Mouse (Mus musculus) hindbrain, postnatal 0 days (tissue): Measurements from ENCODE around the gene Gm12216. TPM values are rescaled to one million over a fixed set of nuclear protein-coding genes. Genes with fewer than 3 reads are reported as not detected.

Experiments
- ATAC-seq: fragments of 200-750 bp; cut with Nextera tagmentation; 2 replicates; pipeline ENCODE4 v1.8.0; 2017; ENCODE audit warnings: mild to moderate bottlenecking, moderate TSS enrichment, moderate library complexity
- DNase-seq: peaks from one replicate; pipeline ENCODE4 v3.0.0-alpha.2; 2015; ENCODE audit warnings: low spot score
- H3K27ac ChIP-seq: fragments of 300-500 bp; sonication (generic); 2 replicates; pipeline ENCODE4 v1.5.1; 2014; ENCODE audit warnings: mild to moderate bottlenecking
- H3K27me3 ChIP-seq: fragments of 300-500 bp; sonication (generic); 2 replicates; pipeline ENCODE4 v1.6.1; 2014; ENCODE audit warnings: low read length, mixed read lengths; ENCODE audit not compliant: insufficient read depth
- H3K36me3 ChIP-seq: fragments of 300-500 bp; sonication (generic); 2 replicates; pipeline ENCODE4 v1.6.1; 2014; ENCODE audit warnings: low read length, mixed read lengths; ENCODE audit not compliant: insufficient read depth
- H3K4me1 ChIP-seq: fragments of 300-500 bp; sonication (generic); 2 replicates; pipeline ENCODE4 v1.6.1; 2014; ENCODE audit warnings: antibody characterized with exemption, low read length, mixed read lengths; ENCODE audit not compliant: insufficient read depth
- H3K4me2 ChIP-seq: fragments of 300-500 bp; sonication (generic); 2 replicates; pipeline ENCODE4 v1.6.1; 2014; ENCODE audit warnings: low read depth, mild to moderate bottlenecking, low read length, moderate library complexity, mixed read lengths
- H3K4me3 ChIP-seq: fragments of 300-500 bp; sonication (generic); 2 replicates; pipeline ENCODE4 v1.5.1; 2014; ENCODE audit warnings: low read length
- H3K9ac ChIP-seq: fragments of 300-500 bp; sonication (generic); replicated peaks from 2 replicates; pipeline ENCODE4 v1.6.1; 2014; ENCODE audit warnings: mild to moderate bottlenecking, low read length, moderate library complexity, mixed read lengths
- H3K9me3 ChIP-seq: fragments of 300-500 bp; sonication (generic); 2 replicates; pipeline ENCODE4 v1.6.1; 2016; ENCODE audit warnings: low read length, mixed read lengths
- CTCF ChIP-seq: IDR thresholded peaks from 2 replicates; pipeline ENCODE4 v1.5.1; 2016; ENCODE audit warnings: antibody characterized with exemption, control low read depth, low read depth
- WGBS: fragments of 180-500 bp; shearing (Covaris S2); extraction: QIAGEN DNeasy Blood & Tissue Kit; methylation state at CpG from one replicate; pipeline ENCODE4 v1.1.7; 2014; 5-methylcytosine and 5-hydroxymethylcytosine counted together
- polyA plus RNA-seq: library from polyadenylated mRNA; unstranded; fragments of >200 nt; fragmentation: Nextera tagmentation; extraction: Ambion mirVana; gene quantifications from 2 replicates; pipeline ENCODE4 v1.2.1, GENCODE M21; 2015
- total RNA-seq: library from RNA; depleted of rRNA; stranded (reverse); fragments of >200 nt; gene quantifications from 2 replicates; pipeline ENCODE4 v1.2.3, GENCODE M21; 2014

The Gm12216 gene
- total and polyA plus RNA-seq, 2 experiments from 2014 or later, result 1.2 TPM; not detected in 1

DNA sequence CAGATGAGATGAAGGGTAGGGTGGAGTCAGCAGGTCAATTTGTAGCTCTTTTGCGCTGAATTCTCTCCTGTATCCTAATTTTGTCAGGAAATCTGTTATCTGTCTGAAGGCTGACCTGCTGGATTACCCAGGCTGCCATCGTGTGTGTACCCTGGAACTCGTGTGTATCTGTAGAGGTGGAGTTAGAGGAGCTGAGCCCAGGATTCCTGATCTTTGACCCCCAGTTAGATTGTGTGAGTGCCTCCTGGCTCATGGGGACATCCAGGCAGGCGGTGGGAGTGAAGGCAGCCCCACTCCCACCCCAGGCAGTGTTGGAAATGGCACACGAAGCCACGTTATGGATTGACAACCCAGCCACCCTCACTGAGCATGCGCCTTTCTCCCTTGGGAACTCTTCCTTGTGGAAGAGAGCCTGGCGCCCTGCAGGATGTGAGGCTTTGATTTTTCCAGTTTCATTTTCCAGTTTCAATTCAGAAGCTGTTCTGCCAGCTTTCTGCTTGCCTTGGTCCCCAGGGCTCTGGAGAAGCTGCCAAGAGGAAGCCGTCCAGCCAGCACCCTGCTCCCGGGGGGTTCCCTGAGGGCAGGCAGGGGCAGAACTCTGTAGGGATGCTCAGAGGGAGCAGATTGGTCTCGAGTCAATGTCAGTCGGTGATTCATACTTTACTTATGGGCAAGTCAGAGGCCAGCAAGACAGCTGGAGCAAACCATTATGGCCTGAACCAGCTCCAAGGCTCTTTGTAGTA, 62.5 kb downstream of the Gm12216 start:
- Histone ChIP-seq H3K27me3 (no peaks in the 10 kb centered on the region), H3K4me1 (no peaks in the 10 kb centered on the region), H3K4me3 (no peak overlapping the region), H3K27ac (no peak overlapping the region), H3K9me3 (no peaks in the 10 kb centered on the region), H3K9ac (no peak overlapping the region), H3K36me3 (no peaks in the 10 kb centered on the region), H3K4me2 (no peak overlapping the region)
- ATAC-seq (no peak), DNase-seq (peak; percentile 51)
- WGBS, result 47% methylated on average over 12 of the region's 12 CpGs
- no peak for TF ChIP-seq CTCF

DNA sequence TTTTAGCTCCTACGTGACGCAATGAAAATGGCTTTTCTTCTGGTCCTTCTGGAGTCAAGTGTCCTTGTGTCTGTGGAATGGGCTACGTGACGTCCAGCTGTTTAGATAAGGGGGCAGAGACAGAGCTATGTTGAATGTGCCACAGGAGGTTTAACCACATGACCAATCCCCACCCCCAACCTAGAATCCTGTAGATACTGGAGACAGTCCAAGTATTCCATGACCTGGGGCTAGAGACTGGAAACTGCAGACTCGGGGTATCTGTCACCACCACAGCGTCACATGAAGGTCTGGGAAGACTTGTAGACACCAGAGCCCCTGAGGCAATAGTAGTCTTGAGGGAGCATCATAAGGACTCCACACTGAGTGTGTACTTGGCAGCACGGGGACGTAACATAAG, 63.2 kb downstream of the Gm12216 start:
- no peaks in the 10 kb centered on the region for H3K4me1 ChIP-seq
- H3K9ac ChIP-seq, result no peak overlapping the region
- H3K27ac ChIP-seq, result no peak overlapping the region
- ATAC-seq (no peak), DNase-seq (no peak)
- H3K4me2 ChIP-seq, result no peak overlapping the region
- H3K27me3 ChIP-seq, result no peaks in the 10 kb centered on the region
- no peak for TF ChIP-seq CTCF
- no peaks in the 10 kb centered on the region for H3K9me3 ChIP-seq
- WGBS, result 75% methylated on average over 8 of the region's 8 CpGs
- H3K36me3 ChIP-seq, result no peaks in the 10 kb centered on the region
- H3K4me3 ChIP-seq, result no peak overlapping the region

DNA sequence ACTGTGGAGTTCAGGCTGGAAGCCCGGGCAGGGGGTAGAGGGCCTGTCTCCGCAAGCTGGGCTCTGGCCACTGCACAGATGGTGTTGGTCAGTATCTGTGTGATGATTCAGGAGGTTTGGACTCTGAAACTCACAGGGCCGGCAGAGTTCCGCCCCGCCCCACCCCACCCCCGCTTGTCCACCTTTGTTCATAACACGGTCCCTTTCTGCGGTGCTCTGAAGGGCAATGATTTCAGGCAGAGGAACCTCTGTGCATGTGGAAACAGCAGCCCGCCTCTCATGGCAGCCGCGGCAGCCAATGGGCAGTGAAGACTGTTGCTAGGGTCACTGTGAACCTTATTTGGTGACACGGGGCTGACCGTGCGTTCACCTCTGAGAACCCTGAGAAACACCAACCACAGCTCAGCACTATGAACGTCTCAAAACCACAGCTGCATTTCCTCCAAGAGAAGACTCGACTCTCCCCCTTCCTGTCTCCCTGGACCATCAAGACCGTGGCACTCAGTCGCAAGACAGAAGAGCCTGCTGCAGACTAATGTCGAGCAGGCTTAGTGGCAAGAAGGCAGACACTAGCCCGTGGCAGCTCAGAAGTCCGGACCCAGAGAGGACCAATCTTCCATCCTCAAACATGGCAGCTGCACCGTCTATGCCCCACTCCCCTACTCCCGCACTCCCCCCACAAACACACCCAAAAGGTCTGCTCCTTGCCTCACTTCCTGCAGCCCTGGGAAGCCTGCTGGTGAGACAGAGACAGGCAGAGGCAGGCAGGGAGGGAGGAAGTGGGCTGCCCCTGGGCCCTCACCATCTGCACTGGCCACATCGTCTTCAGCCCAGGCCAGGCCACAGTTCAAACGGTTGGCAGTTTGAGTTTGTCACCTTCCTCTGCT, 64.1 kb downstream of the Gm12216 start:
- H3K4me1 ChIP-seq, result no peaks in the 10 kb centered on the region
- no peaks in the 10 kb centered on the region for H3K9me3 ChIP-seq
- H3K27ac ChIP-seq, result no peak overlapping the region
- WGBS, result 66% methylated on average over 25 of the region's 25 CpGs
- H3K4me3 ChIP-seq, result no peak overlapping the region
- DNase-seq (no peak), ATAC-seq (no peak)
- H3K4me2 ChIP-seq, result no peak overlapping the region
- H3K27me3 ChIP-seq, result no peaks in the 10 kb centered on the region
- TF ChIP-seq CTCF, result no peak
- no peaks in the 10 kb centered on the region for H3K36me3 ChIP-seq
- no peak overlapping the region for H3K9ac ChIP-seq

DNA sequence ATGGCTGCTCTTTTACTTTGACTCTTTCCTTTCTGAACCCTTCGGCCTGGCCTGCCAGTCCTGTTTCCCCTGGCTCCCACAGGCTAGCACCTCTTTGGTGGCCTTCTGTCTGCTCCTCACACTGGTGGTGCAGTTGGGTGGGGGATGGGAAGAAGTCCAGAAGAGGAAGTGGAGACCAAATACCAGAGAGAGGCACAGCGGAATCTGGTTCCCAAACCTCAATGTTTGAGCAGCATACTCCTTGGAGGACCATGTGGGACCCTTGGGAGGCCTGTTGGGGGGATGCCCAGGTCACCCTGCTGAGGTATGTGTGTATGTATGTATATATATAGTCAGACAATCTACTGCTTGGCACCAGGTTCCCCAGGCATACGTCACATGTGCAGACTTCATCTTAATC, 65.0 kb downstream of the Gm12216 start:
- Histone ChIP-seq H3K36me3 (no peaks in the 10 kb centered on the region), H3K4me3 (no peak overlapping the region), H3K4me1 (no peaks in the 10 kb centered on the region), H3K27me3 (no peaks in the 10 kb centered on the region), H3K27ac (no peak overlapping the region), H3K4me2 (no peak overlapping the region), H3K9me3 (no peaks in the 10 kb centered on the region), H3K9ac (no peak overlapping the region)
- no peak for ATAC-seq
- WGBS, result 76% methylated on average over 3 of the region's 3 CpGs
- DNase-seq, result no peak
- no peak for TF ChIP-seq CTCF

DNA sequence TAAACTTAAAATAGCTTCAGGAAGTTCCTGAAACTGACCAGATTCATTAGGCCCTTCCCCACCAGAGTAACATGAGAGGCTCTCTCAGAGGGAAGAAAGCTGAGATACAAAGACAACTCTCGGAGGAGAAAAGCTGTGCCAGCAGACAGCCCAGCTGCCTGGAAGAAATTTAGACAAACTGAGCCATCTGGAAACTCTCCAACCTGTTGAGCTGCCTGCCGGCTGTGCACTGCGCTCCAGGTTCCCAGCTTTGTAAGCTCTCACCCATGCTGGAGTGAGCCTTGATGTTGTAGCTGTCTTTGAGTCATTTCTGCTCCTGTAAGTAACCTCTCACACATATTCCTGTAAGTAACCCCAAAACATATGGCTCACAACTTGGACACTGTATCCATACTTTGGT, 66.1 kb downstream of the Gm12216 start:
- Histone ChIP-seq H3K9ac (no peak overlapping the region), H3K27ac (no peak overlapping the region), H3K9me3 (no peaks in the 10 kb centered on the region), H3K4me1 (no peaks in the 10 kb centered on the region), H3K4me2 (no peak overlapping the region), H3K4me3 (no peak overlapping the region), H3K27me3 (no peaks in the 10 kb centered on the region), H3K36me3 (no peaks in the 10 kb centered on the region)
- DNase-seq, result peak; percentile 57
- 42% methylated on average over 3 of the region's 3 CpGs for WGBS
- TF ChIP-seq CTCF, result no peak
- no peak for ATAC-seq

DNA sequence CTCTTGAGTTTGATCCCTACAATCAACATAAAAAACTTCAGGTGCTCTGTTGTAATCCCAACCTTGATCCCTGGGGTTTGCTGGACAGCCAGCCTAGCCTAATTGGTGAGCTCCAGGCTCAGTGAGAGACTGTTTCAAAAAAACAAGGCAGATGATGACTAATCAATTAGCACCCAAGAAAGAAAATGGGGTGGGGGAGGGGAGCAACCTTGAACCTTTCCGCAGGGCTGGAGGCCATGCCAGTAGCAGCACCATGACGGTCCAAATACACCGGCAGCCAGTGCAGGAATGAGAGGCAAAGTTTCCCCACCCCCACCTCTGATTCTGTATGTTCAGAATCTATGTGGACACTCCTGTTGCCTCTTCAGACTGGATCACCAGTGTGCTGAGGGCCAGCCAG, 69.8 kb downstream of the Gm12216 start:
- DNase-seq (no peak), ATAC-seq (no peak)
- WGBS, result 76% methylated on average over 3 of the region's 3 CpGs
- H3K27ac ChIP-seq, result no peak overlapping the region
- no peaks in the 10 kb centered on the region for H3K9me3 ChIP-seq
- H3K36me3 ChIP-seq, result no peaks in the 10 kb centered on the region
- H3K27me3 ChIP-seq, result no peaks in the 10 kb centered on the region
- H3K4me1 ChIP-seq, result no peaks in the 10 kb centered on the region
- no peak overlapping the region for H3K4me2 ChIP-seq
- H3K9ac ChIP-seq, result no peak overlapping the region
- H3K4me3 ChIP-seq, result no peak overlapping the region
- TF ChIP-seq CTCF, result no peak

DNA sequence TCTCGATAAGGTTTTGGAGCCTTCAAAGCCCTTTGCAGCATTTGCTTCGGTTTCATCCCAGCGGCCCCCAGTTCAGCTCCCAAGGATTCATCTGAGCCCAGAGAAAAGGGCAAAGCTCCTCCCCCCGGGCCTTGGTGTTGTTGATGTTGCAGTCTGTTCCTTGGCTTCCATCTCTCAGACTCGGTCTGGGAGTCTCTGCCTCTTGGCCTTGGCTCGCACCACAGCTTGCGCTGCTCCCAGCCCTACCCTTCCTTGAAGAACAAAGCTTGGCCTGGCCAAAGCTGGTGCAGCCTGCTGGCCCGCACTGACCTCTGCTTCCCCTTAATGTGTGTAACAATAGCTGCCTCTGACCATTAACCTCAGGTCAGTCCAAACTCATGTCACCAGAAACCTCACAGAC, 70.9 kb downstream of the Gm12216 start:
- H3K9ac ChIP-seq, result no peak overlapping the region
- no peaks in the 10 kb centered on the region for H3K36me3 ChIP-seq
- no peak overlapping the region for H3K4me3 ChIP-seq
- ATAC-seq (no peak), DNase-seq (no peak)
- no peaks in the 10 kb centered on the region for H3K4me1 ChIP-seq
- no peaks in the 10 kb centered on the region for H3K9me3 ChIP-seq
- no peaks in the 10 kb centered on the region for H3K27me3 ChIP-seq
- no peak for TF ChIP-seq CTCF
- no peak overlapping the region for H3K4me2 ChIP-seq
- no peak overlapping the region for H3K27ac ChIP-seq
- WGBS, result 57% methylated on average over 8 of the region's 8 CpGs
